Mouse (Mus musculus): ENCODE data around the gene Pitpnc1.

DNA sequence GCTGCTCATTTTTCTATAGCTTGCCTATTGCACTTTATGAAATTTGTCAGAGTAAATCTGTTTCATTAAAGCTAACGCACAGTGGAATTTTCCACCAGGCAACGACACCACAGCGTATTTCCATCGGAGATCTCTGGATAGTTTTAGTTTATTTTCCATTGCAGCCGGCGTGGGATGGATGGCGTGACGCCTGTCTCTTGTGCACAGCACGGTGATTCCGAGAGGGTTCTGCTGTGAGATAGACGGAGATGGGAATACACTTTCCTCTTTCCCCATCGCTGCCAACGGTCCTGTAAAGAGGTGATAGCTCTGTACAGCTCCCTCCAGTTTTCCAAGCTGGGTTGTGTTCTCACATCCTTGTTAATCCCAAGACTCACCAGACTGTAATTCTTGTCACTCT lies 138.2 kb downstream of the Pitpnc1 start:
- no peak for TF ChIP-seq POLR2A (IDR thresholded peaks at IDR 0.05; ENCODE audit: low read depth, low read length)
- TF ChIP-seq CTCF (conservative IDR thresholded peaks at IDR 0.05; ENCODE audit: insufficient read depth, insufficient read length, low read depth, low read length) = no peak
